Mouse (Mus musculus) cerebellum, postnatal 36 days (tissue): ENCODE measurements around the gene Pga5.
A peak's percentile ranks its signal among the peaks of the same experiment; 100 is the strongest.

Experiments
- DNase-seq, 2 experiments: peaks; one replicate each; pipeline ENCODE4 v3.0.0; 2021 to 2022; ENCODE audit warnings: mixed read lengths in 2 of 2

The Pga5 gene

GRCm38 (mm10) chr19:10702125-10702524 lies 24.3 kb upstream of the Pga5 start:
- peak in 1 of 2 experiments; percentile 4 for DNase-seq

GRCm38 (mm10) chr19:10701013-10701726 lies 23.3 kb upstream of the Pga5 start:
- peak; percentile 51 to 62 for DNase-seq

- DNase-seq: no peak
Measured at GRCm38 (mm10) chr19:10699851-10700250, 22.0 kb upstream of the Pga5 start.

GRCm38 (mm10) chr19:10698131-10698991 lies 20.5 kb upstream of the Pga5 start:
- DNase-seq: peak in 1 of 2 experiments; percentile 33

GRCm38 (mm10) chr19:10695801-10696200 lies 17.9 kb upstream of the Pga5 start:
- no peak for DNase-seq

- no peak for DNase-seq
Measured at GRCm38 (mm10) chr19:10693926-10694682, 16.2 kb upstream of the Pga5 start.

GRCm38 (mm10) chr19:10692361-10692760 lies 14.5 kb upstream of the Pga5 start:
- DNase-seq: no peak

GRCm38 (mm10) chr19:10691660-10692059 lies 13.8 kb upstream of the Pga5 start:
- no peak for DNase-seq

- no peak for DNase-seq
Measured at GRCm38 (mm10) chr19:10691121-10691520, 13.2 kb upstream of the Pga5 start.

GRCm38 (mm10) chr19:10690336-10690735 lies 12.5 kb upstream of the Pga5 start:
- DNase-seq: no peak

- no peak for DNase-seq
Measured at GRCm38 (mm10) chr19:10689470-10690166, 11.7 kb upstream of the Pga5 start.

GRCm38 (mm10) chr19:10688537-10689352 lies 10.9 kb upstream of the Pga5 start, which contains the start of gene Vps37c:
Vps37c (plus strand) TSS chr19:10688735.
- DNase-seq: peak; percentile 97 to 98

GRCm38 (mm10) chr19:10685727-10686126 lies 7.9 kb upstream of the Pga5 start:
- DNase-seq: no peak

- DNase-seq: no peak
Measured at GRCm38 (mm10) chr19:10685081-10685480, 7.2 kb upstream of the Pga5 start.

- no peak for DNase-seq
Measured at GRCm38 (mm10) chr19:10681571-10681970, 3.7 kb upstream of the Pga5 start.

- DNase-seq: no peak
Measured at GRCm38 (mm10) chr19:10678772-10679067, 849 bp upstream of the Pga5 start.

GRCm38 (mm10) chr19:10676656-10677055 lies 1.2 kb downstream of the Pga5 start:
- DNase-seq: no peak

GRCm38 (mm10) chr19:10673275-10673674 lies 4.6 kb downstream of the Pga5 start:
- DNase-seq: no peak

- no peak for DNase-seq
Measured at GRCm38 (mm10) chr19:10671854-10672417, 5.9 kb downstream of the Pga5 start.

GRCm38 (mm10) chr19:10671319-10671718 lies 6.6 kb downstream of the Pga5 start:
- no peak for DNase-seq

GRCm38 (mm10) chr19:10665499-10665898 lies 12.4 kb downstream of the Pga5 start:
- peak; percentile 73 to 81 for DNase-seq
